Mouse (Mus musculus): ENCODE data around the gene Olfr266. TPM values are rescaled to one million over a fixed set of nuclear protein-coding genes. Genes with fewer than 3 reads are reported as not detected.

Gene Olfr266
- polyA plus RNA-seq (2015; fragmentation: Nextera tagmentation; extraction: Ambion mirVana) = not detected in 2 replicates

DNA sequence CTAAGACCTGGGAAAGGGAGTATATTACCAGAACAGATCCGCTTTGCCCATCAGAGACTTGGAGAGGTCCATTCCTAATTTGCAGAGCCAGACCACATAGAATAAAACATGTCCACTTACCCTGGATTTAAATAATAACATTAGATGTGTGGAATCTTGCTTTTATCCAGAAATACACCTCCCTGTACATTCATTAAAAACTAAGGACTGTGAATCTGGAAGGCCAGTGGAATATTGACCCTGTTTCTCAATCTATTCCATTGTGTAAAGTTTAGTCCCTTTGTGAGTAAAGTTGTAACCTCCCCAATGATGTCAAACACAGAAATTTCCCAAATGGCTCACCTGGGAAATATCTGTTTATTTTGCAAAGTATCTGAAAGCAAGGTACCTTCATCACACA is at the start of gene Olfr266:
Gene Olfr266 (minus strand): TSS at position 101 of the 400 bp plus-strand sequence.
- no peak within 1 kb of the TSS for H3K4me3 ChIP-seq (replicated peaks)
- no peak within 1 kb of the TSS for H3K27ac ChIP-seq
- H3K9me3 ChIP-seq (replicated peaks) = no peaks in the 10 kb centered on the region
- no peaks in the 10 kb centered on the region for H3K4me1 ChIP-seq
- no peak within 1 kb of the TSS for H3K4me2 ChIP-seq
- no peak for ATAC-seq (replicated peaks; ENCODE audit: low FRiP score)
- 94% methylated on average over 1 of the region's 1 CpGs for WGBS
- H3K36me3 ChIP-seq = no peaks in the 10 kb centered on the region
- H3K9ac ChIP-seq = no peak within 1 kb of the TSS
- H3K27me3 ChIP-seq = no peaks in the 10 kb centered on the region

DNA sequence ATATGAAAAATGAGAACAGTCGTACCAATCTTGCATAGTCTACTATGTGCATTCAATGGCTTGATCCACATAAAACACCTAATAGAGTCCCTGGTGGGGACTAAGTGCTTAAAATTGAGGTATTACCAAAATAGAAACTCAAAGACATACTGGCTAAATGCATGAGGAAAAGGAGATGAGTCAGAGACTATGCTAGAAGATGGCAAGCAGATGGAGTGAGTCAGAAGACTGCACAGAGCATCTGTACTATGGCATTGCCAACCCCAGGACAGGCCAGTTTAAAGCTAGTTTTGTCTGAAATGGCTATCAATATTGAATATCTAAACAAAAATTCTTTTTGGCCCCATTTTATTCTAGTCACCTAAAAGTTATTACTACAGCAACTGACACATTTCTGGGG is 49.5 kb upstream of the Olfr266 start:
- Histone ChIP-seq H3K27me3 (no peaks in the 10 kb centered on the region), H3K4me2 (no peak overlapping the region), H3K9me3 (replicated peaks) (no peaks in the 10 kb centered on the region), H3K27ac (no peak overlapping the region), H3K36me3 (no peaks in the 10 kb centered on the region), H3K9ac (no peak overlapping the region), H3K4me3 (replicated peaks) (no peak overlapping the region), H3K4me1 (no peaks in the 10 kb centered on the region)
- 96% methylated on average over 1 of the region's 1 CpGs for WGBS
- ATAC-seq (replicated peaks; ENCODE audit: low FRiP score) = no peak

DNA sequence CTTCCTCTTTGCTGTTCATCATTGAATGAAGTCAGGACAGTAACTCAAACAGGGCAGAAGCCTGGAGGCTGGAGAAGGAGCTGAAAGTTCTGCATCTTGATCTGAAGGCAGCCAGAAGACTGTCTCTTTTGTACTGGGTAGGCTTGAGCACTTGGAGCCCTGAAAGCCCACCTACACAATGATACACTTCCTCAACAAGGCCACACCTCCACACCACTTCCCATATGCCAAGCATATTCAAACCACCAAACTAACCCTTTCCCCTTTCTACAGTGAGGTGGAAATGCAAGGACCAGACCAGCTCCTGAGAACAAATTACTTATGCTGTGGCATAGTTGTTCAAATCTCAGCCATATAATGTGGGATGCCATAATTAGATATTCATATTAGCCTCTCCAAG is 46.8 kb upstream of the Olfr266 start:
- Histone ChIP-seq H3K4me2 (no peak overlapping the region), H3K4me1 (no peaks in the 10 kb centered on the region), H3K9me3 (replicated peaks) (no peaks in the 10 kb centered on the region), H3K27me3 (no peaks in the 10 kb centered on the region), H3K4me3 (replicated peaks) (no peak overlapping the region), H3K27ac (no peak overlapping the region), H3K36me3 (no peaks in the 10 kb centered on the region), H3K9ac (no peak overlapping the region)
- ATAC-seq (replicated peaks; ENCODE audit: low FRiP score) = no peak

DNA sequence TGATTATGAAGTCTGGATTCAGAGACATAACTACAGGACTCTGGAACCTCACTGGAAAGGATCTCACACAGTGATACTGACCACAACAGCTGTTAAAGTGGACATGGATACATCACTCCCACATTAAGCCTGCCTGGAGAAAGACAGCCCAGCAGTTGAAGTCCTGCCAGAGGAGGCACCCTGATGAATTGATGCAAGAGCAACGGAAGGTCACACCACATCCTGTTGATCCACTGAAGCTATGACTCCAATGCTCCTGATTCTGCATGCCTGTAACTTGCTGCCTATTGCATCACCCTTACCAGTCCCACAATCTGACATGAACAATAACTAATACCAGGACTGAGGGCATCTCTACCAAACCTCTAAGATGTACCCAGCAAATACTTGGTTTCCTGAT is 6.0 kb upstream of the Olfr266 start:
- Histone ChIP-seq H3K36me3 (no peaks in the 10 kb centered on the region), H3K9me3 (replicated peaks) (peaks cover 4% of the 10 kb centered on the region; the same call in 1 of the 2 replicates), H3K27ac (no peak overlapping the region), H3K4me1 (no peaks in the 10 kb centered on the region), H3K27me3 (no peaks in the 10 kb centered on the region), H3K4me3 (replicated peaks) (no peak overlapping the region), H3K9ac (no peak overlapping the region), H3K4me2 (no peak overlapping the region)
- ATAC-seq (replicated peaks; ENCODE audit: low FRiP score) = no peak
- WGBS = 61% methylated on average over 1 of the region's 1 CpGs

DNA sequence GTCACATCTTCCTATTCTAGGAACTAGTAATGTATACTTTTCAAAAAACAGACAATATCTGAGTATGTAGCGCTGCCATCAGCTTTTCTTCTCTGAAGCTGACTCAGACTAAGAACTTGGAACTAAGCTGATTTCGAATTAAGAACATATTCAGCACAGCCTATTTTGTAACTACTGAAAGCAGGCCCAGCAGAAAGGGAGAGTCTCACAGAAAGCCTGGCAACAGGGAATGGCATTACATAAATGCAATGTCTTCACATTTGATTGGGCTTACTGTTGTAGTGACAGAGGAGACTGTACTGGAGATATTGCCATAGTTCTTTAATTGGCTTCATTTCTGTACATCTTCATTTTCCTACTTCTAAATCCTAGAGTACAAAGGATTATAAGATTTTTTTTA is 8.4 kb downstream of the Olfr266 start:
- H3K4me3 ChIP-seq (replicated peaks) = no peak overlapping the region
- ATAC-seq (replicated peaks; ENCODE audit: low FRiP score) = no peak
- no peaks in the 10 kb centered on the region for H3K36me3 ChIP-seq
- no peak overlapping the region for H3K4me2 ChIP-seq
- no peaks in the 10 kb centered on the region for H3K4me1 ChIP-seq
- no peak overlapping the region for H3K9ac ChIP-seq
- no peaks in the 10 kb centered on the region for H3K9me3 ChIP-seq (replicated peaks)
- H3K27me3 ChIP-seq = no peaks in the 10 kb centered on the region
- H3K27ac ChIP-seq = no peak overlapping the region
- WGBS = 81% methylated on average over 2 of the region's 2 CpGs

DNA sequence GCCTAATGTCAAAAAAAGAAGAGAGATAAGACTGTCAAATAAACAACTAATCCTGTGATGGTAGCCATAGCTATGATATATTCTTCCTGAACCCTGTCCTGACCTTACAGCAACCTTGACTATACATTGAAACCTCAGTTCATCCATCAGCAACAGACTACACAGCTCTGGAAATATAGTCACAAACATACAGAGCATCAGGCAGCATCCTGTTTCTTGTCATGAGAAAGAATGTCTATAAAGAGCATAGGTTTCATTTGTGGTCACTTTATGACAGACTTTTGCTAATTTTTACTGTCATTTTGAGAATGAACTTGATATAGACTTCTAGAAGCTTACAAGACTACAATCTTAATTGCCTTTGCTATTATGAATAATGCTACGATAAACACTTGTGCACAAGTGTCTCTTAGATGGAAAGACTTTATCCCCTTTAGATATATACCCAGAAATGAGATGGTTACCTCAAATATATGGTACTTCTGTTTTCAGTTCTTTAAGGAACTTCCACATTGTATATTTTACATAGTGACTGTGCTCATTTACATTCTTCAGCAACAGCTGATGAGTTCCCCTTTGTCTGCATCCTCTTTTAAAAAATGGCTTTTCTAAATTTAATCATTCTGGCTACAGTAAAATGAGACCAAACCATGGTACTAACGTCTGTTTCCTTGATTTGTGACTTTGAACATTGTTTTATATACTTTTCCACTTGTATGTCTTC is 17.0 kb downstream of the Olfr266 start:
- H3K4me2 ChIP-seq = no peak overlapping the region
- no peak overlapping the region for H3K9ac ChIP-seq
- 61% methylated on average over 2 of the region's 2 CpGs for WGBS
- no peak overlapping the region for H3K27ac ChIP-seq
- no peak for ATAC-seq (replicated peaks; ENCODE audit: low FRiP score)
- H3K36me3 ChIP-seq = no peaks in the 10 kb centered on the region
- H3K4me3 ChIP-seq (replicated peaks) = no peak overlapping the region
- H3K9me3 ChIP-seq (replicated peaks) = no peaks in the 10 kb centered on the region
- no peaks in the 10 kb centered on the region for H3K27me3 ChIP-seq
- H3K4me1 ChIP-seq = no peaks in the 10 kb centered on the region

DNA sequence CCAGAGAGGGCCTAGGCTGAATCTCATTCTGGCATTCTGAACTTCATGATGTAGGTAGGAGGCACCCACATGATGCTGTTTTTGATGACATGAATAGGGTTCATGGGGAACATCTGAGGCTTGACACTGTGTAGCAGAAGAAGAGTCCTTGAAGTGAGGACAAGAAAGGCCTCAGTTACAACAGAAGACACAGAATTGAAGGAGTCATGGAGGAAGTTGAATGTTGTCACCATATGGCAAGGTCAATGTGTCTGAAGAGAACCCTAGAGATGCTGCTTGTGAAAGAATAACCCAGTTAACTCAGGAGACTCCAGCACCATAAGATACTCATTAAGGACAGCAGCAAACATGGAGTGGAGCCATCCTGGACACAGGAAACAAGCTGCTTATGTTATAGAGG is 28.0 kb downstream of the Olfr266 start:
- no peaks in the 10 kb centered on the region for H3K36me3 ChIP-seq
- no peak overlapping the region for H3K4me2 ChIP-seq
- no peaks in the 10 kb centered on the region for H3K27me3 ChIP-seq
- H3K9ac ChIP-seq = no peak overlapping the region
- no peak for ATAC-seq (replicated peaks; ENCODE audit: low FRiP score)
- H3K4me3 ChIP-seq (replicated peaks) = no peak overlapping the region
- H3K9me3 ChIP-seq (replicated peaks) = no peaks in the 10 kb centered on the region
- no peaks in the 10 kb centered on the region for H3K4me1 ChIP-seq
- no peak overlapping the region for H3K27ac ChIP-seq

DNA sequence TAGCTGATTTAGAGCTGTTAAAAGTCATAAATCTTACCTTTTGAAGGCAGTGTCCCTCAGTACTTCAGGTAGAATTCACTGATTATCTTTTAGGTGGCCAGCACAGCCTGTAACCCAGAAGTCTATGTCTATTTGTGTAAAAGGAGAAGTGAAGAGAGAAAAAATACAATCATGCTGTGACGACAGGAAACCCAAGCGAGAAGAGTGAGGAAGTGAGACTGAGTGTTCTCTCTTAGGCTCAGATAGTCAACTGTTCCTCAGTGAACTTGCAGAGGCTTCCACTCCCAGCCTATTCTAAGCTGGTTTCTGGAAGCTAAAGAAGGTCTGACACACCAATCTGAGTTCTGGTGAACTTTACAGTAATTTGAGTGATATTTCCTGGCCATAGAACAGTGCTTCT is 36.2 kb downstream of the Olfr266 start, which contains the start of gene Cd53:
Gene Cd53 (minus strand): TSS at position 220 of the 400 bp plus-strand sequence.
- Histone ChIP-seq H3K36me3 (no peaks in the 10 kb centered on the region), H3K27ac (no peak within 1 kb of the TSS)
- 72% methylated on average over 2 of the region's 2 CpGs for WGBS

DNA sequence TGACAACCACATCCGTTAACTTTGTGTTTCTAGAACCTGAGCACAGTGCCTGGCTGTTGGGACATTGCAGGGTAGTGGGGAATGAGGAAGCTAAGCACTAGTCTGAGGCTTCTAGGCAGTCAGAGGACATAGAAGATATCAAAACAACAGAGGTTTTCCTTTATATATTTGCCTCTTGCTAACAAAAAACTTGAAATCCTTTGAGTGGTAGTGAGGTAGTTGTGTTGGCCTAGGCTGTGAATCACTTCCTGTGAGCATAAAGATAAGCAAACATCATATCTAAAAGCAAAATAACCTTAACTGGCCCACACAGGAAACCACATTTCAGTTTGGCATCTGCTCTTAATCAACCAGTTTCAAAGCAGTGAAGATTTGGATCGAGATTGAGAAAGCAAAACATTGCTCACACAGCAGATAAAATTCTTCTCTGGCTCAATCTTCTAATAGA is 37.6 kb downstream of the Olfr266 start:
- no peaks in the 10 kb centered on the region for H3K27me3 ChIP-seq
- H3K27ac ChIP-seq = no peak overlapping the region
- no peak overlapping the region for H3K4me3 ChIP-seq (replicated peaks)
- no peaks in the 10 kb centered on the region for H3K4me1 ChIP-seq
- ATAC-seq (replicated peaks; ENCODE audit: low FRiP score) = no peak
- 53% methylated on average over 2 of the region's 2 CpGs for WGBS
- no peaks in the 10 kb centered on the region for H3K36me3 ChIP-seq
- H3K4me2 ChIP-seq = no peak overlapping the region
- H3K9ac ChIP-seq = no peak overlapping the region
- H3K9me3 ChIP-seq (replicated peaks) = no peaks in the 10 kb centered on the region

More for the DNA sequence above, 36.2 kb downstream of the Olfr266 start, which contains the start of gene Cd53:
- Histone ChIP-seq H3K9me3 (replicated peaks) (no peaks in the 10 kb centered on the region), H3K27me3 (no peaks in the 10 kb centered on the region), H3K4me3 (replicated peaks) (no peak within 1 kb of the TSS), H3K9ac (no peak within 1 kb of the TSS), H3K4me2 (no peak within 1 kb of the TSS), H3K4me1 (no peaks in the 10 kb centered on the region)
- no peak for ATAC-seq (replicated peaks; ENCODE audit: low FRiP score)

DNA sequence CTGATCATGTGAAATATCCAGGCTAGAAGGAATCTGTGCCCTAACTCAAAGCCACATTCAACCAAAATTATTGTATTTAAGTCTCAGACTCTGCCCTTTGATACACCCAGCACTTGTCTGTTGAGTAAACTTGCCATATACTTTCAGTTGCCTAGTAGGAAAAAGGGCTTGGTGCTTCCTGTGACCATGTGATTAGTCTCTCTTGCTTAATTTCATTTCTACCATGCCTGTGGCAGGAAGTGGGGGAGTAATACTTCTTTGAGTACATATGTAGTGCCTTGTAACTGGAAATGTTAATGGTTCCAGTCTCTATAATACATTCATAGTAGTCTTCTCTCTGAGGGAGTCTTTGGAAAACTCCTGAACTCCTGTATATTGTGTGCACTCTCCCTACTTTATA is 38.1 kb downstream of the Olfr266 start:
- no peak overlapping the region for H3K4me2 ChIP-seq
- no peak for ATAC-seq (replicated peaks; ENCODE audit: low FRiP score)

DNA sequence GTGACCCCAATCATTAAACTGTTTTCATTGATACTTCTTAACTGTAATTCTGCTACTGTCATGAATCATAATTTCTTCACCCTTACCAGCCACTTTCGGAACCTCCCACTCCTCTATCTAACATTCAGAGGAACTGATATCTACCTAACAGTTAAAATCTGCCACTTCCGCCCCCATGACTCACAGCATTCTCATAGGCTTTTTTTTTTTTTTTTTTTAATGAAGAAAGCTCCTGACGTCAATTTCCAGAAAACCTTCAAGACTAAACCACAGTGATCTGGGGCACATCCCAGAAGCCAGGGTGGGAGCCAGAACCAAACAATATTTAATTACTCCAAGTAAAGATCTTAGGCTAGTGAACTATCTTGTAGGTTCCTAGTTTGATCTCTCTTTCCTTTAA is 41.0 kb downstream of the Olfr266 start:
- WGBS = 63% methylated on average over 3 of the region's 3 CpGs
- no peak overlapping the region for H3K9ac ChIP-seq
- no peaks in the 10 kb centered on the region for H3K27me3 ChIP-seq
- ATAC-seq (replicated peaks; ENCODE audit: low FRiP score) = no peak
- H3K4me1 ChIP-seq = no peaks in the 10 kb centered on the region
- H3K4me2 ChIP-seq = no peak overlapping the region
- H3K36me3 ChIP-seq = no peaks in the 10 kb centered on the region
- H3K27ac ChIP-seq = no peak overlapping the region
- no peak overlapping the region for H3K4me3 ChIP-seq (replicated peaks)
- H3K9me3 ChIP-seq (replicated peaks) = no peaks in the 10 kb centered on the region

More for the DNA sequence above, 38.1 kb downstream of the Olfr266 start:
- Histone ChIP-seq H3K27ac (no peak overlapping the region), H3K9ac (no peak overlapping the region), H3K27me3 (no peaks in the 10 kb centered on the region), H3K36me3 (no peaks in the 10 kb centered on the region), H3K9me3 (replicated peaks) (no peaks in the 10 kb centered on the region), H3K4me1 (no peaks in the 10 kb centered on the region), H3K4me3 (replicated peaks) (no peak overlapping the region)

DNA sequence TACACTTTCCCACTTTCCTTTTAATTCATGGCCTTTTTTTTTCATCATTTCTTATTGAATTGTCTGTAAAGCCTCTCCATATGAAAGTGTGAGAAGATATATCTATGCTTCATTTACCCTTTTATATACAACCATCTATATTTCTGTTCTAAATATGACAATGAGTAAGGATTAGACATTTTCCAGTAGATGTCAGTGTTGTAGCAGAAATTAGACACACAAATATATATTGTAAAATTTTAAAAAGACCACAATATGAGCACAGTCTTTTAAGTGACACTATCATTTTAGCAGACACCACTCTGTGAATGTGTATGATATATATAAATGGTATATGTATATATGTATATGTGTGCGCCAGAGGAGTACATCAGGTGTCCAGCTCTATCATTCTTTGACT is 54.3 kb downstream of the Olfr266 start:
- WGBS = 95% methylated on average over 1 of the region's 1 CpGs
- Histone ChIP-seq H3K4me3 (replicated peaks) (no peak overlapping the region), H3K27me3 (no peaks in the 10 kb centered on the region), H3K36me3 (no peaks in the 10 kb centered on the region), H3K27ac (no peak overlapping the region), H3K9me3 (replicated peaks) (no peaks in the 10 kb centered on the region), H3K9ac (no peak overlapping the region), H3K4me2 (no peak overlapping the region), H3K4me1 (no peaks in the 10 kb centered on the region)
- ATAC-seq (replicated peaks; ENCODE audit: low FRiP score) = no peak

Data from kidney, embryonic 15.5 days (tissue).